Mouse (Mus musculus) hindbrain, embryonic 11.5 days (tissue): ENCODE data around the gene Grin1. TPM values are rescaled to one million over a fixed set of nuclear protein-coding genes. Genes with fewer than 3 reads are reported as not detected.

Experiments
- ATAC-seq: fragments of 200-750 bp; cut with Nextera tagmentation; 2 replicates; pipeline ENCODE4 v1.8.0; 2017; ENCODE audit warnings: mild to moderate bottlenecking, moderate TSS enrichment, moderate library complexity; ENCODE audit not compliant: low FRiP score
- DNase-seq: peaks from one replicate; pipeline ENCODE4 v3.0.0-alpha.2; 2015; ENCODE audit warnings: low spot score
- H3K27ac ChIP-seq: fragments of 300-500 bp; sonication (generic); 2 replicates; pipeline ENCODE4 v1.5.1; 2014; ENCODE audit warnings: mild to moderate bottlenecking, low read depth, low read length
- H3K27me3 ChIP-seq: fragments of 300-500 bp; sonication (generic); 2 replicates; pipeline ENCODE4 v1.6.1; 2014; ENCODE audit warnings: mild to moderate bottlenecking, low read length, moderate library complexity, mixed read lengths; ENCODE audit not compliant: control insufficient read depth, insufficient read depth
- H3K36me3 ChIP-seq: fragments of 300-500 bp; sonication (generic); 2 replicates; pipeline ENCODE4 v1.6.1; 2014; ENCODE audit warnings: mild to moderate bottlenecking, low read length, moderate library complexity, mixed read lengths; ENCODE audit not compliant: control insufficient read depth, insufficient read depth
- H3K4me1 ChIP-seq: fragments of 300-500 bp; sonication (generic); replicated peaks from 2 replicates; pipeline ENCODE4 v1.6.1; 2014; ENCODE audit warnings: low read length, mixed read lengths; ENCODE audit not compliant: control insufficient read depth, insufficient read depth
- H3K4me2 ChIP-seq: fragments of 300-500 bp; sonication (generic); replicated peaks from 2 replicates; pipeline ENCODE4 v1.6.1; 2014; ENCODE audit warnings: mild to moderate bottlenecking, low read depth, low read length
- H3K4me3 ChIP-seq: fragments of 300-500 bp; sonication (generic); 2 replicates; pipeline ENCODE4 v1.5.1; 2014; ENCODE audit warnings: low read depth, low read length
- H3K9ac ChIP-seq: fragments of 300-500 bp; sonication (generic); 2 replicates; pipeline ENCODE4 v1.6.1; 2014; ENCODE audit warnings: low read depth, low read length
- H3K9me3 ChIP-seq: fragments of 300-500 bp; sonication (generic); 2 replicates; pipeline ENCODE4 v1.6.1; 2016; ENCODE audit warnings: low read length; ENCODE audit not compliant: control insufficient read depth
- WGBS: fragments of 180-500 bp; shearing (Covaris S2); extraction: QIAGEN DNeasy Blood & Tissue Kit; methylation state at CpG from one replicate; pipeline ENCODE4 v1.1.7; 2014; 5-methylcytosine and 5-hydroxymethylcytosine counted together
- polyA plus RNA-seq: library from polyadenylated mRNA; unstranded; fragments of >200 nt; fragmentation: Nextera tagmentation; extraction: Ambion mirVana; gene quantifications from 2 replicates; pipeline ENCODE4 v1.2.1, GENCODE M21; 2014

Gene Grin1
- polyA plus RNA-seq, 1 experiment from 2014 or later, result 3.9 TPM

GRCm38 (mm10) chr2:25267241-25267640, 51.7 kb downstream of the Grin1 start:
- H3K4me2 ChIP-seq, result no peak overlapping the region
- H3K9ac ChIP-seq, result no peak overlapping the region
- DNase-seq, result no peak

GRCm38 (mm10) chr2:25266720-25267119, 52.3 kb downstream of the Grin1 start:
- 56% methylated on average over 2 of the region's 2 CpGs for WGBS
- no peak overlapping the region for H3K9ac ChIP-seq
- no peak overlapping the region for H3K27ac ChIP-seq
- ATAC-seq (no peak), DNase-seq (no peak)
- H3K4me3 ChIP-seq, result no peak overlapping the region
- H3K4me1 ChIP-seq, result peaks cover 20% of the 10 kb centered on the region
- peaks cover 13% of the 10 kb centered on the region for H3K27me3 ChIP-seq
- H3K9me3 ChIP-seq, result no peaks in the 10 kb centered on the region
- H3K4me2 ChIP-seq, result no peak overlapping the region
- no peaks in the 10 kb centered on the region; the same call in 1 of the 2 replicates for H3K36me3 ChIP-seq

More at GRCm38 (mm10) chr2:25267241-25267640, 51.7 kb downstream of the Grin1 start:
- H3K4me1 ChIP-seq, result peaks cover 20% of the 10 kb centered on the region
- H3K36me3 ChIP-seq, result no peaks in the 10 kb centered on the region; the same call in 1 of the 2 replicates
- no peaks in the 10 kb centered on the region for H3K9me3 ChIP-seq
- no peak overlapping the region for H3K27ac ChIP-seq
- peaks cover 13% of the 10 kb centered on the region for H3K27me3 ChIP-seq
- H3K4me3 ChIP-seq, result no peak overlapping the region
- no peak for ATAC-seq

- H3K9ac ChIP-seq, result peak overlapping the region; percentile 15; the same call in 1 of the 2 replicates
- H3K4me2 ChIP-seq, result no peak overlapping the region
- no peaks in the 10 kb centered on the region for H3K9me3 ChIP-seq
- no peaks in the 10 kb centered on the region; the same call in 1 of the 2 replicates for H3K36me3 ChIP-seq
- no peak for DNase-seq
- peaks cover 13% of the 10 kb centered on the region for H3K4me1 ChIP-seq
- peaks cover 13% of the 10 kb centered on the region for H3K27me3 ChIP-seq
- no peak for ATAC-seq
- H3K27ac ChIP-seq, result no peak overlapping the region
- WGBS, result 71% methylated on average over 6 of the region's 6 CpGs
- no peak overlapping the region for H3K4me3 ChIP-seq
Measured at GRCm38 (mm10) chr2:25265897-25266656, 52.9 kb downstream of the Grin1 start.

GRCm38 (mm10) chr2:25264851-25265250, 54.1 kb downstream of the Grin1 start:
- Histone ChIP-seq H3K4me1 (peaks cover 12% of the 10 kb centered on the region), H3K27ac (no peak overlapping the region), H3K4me2 (no peak overlapping the region), H3K27me3 (peaks cover 13% of the 10 kb centered on the region), H3K9ac (peak overlapping the region; percentile 11; the same call in 1 of the 2 replicates), H3K4me3 (no peak overlapping the region), H3K36me3 (no peaks in the 10 kb centered on the region; the same call in 1 of the 2 replicates), H3K9me3 (no peaks in the 10 kb centered on the region)
- ATAC-seq (no peak), DNase-seq (no peak)
- 77% methylated on average over 3 of the region's 3 CpGs for WGBS

GRCm38 (mm10) chr2:25264286-25264660, 54.7 kb downstream of the Grin1 start:
- peaks cover 12% of the 10 kb centered on the region for H3K4me1 ChIP-seq

GRCm38 (mm10) chr2:25263623-25264285, 55.2 kb downstream of the Grin1 start:
- peak overlapping the region; percentile 77 for H3K4me3 ChIP-seq
- ATAC-seq, result no peak
- H3K9ac ChIP-seq, result peak overlapping the region; percentile 60

More at GRCm38 (mm10) chr2:25264286-25264660, 54.7 kb downstream of the Grin1 start:
- peaks cover 13% of the 10 kb centered on the region for H3K27me3 ChIP-seq
- no peak for DNase-seq
- no peak overlapping the region for H3K27ac ChIP-seq
- no peak overlapping the region for H3K4me3 ChIP-seq
- no peak overlapping the region for H3K4me2 ChIP-seq
- ATAC-seq, result no peak
- WGBS, result 81% methylated on average over 5 of the region's 5 CpGs
- no peak overlapping the region for H3K9ac ChIP-seq
- no peaks in the 10 kb centered on the region for H3K9me3 ChIP-seq
- H3K36me3 ChIP-seq, result no peaks in the 10 kb centered on the region; the same call in 1 of the 2 replicates

GRCm38 (mm10) chr2:25262795-25263622, 56.0 kb downstream of the Grin1 start:
- H3K4me3 ChIP-seq, result peak overlapping the region; percentile 77
- under 1% methylated on average over 82 of the region's 82 CpGs for WGBS
- H3K27me3 ChIP-seq, result peaks cover 13% of the 10 kb centered on the region
- ATAC-seq (peak; percentile 59), DNase-seq (peak; percentile 61)
- peak overlapping the region; percentile 99 for H3K4me2 ChIP-seq
- H3K9ac ChIP-seq, result peak overlapping the region; percentile 60
- peaks cover 12% of the 10 kb centered on the region for H3K4me1 ChIP-seq
- no peaks in the 10 kb centered on the region for H3K36me3 ChIP-seq
- peak overlapping the region; percentile 36; the same call in 1 of the 2 replicates for H3K27ac ChIP-seq
- H3K9me3 ChIP-seq, result no peaks in the 10 kb centered on the region

More at GRCm38 (mm10) chr2:25263623-25264285, 55.2 kb downstream of the Grin1 start:
- DNase-seq, result no peak
- peaks cover 13% of the 10 kb centered on the region for H3K27me3 ChIP-seq
- WGBS, result 21% methylated on average over 12 of the region's 12 CpGs
- no peaks in the 10 kb centered on the region for H3K9me3 ChIP-seq
- no peak overlapping the region for H3K27ac ChIP-seq
- H3K36me3 ChIP-seq, result no peaks in the 10 kb centered on the region
- H3K4me2 ChIP-seq, result peak overlapping the region; percentile 99
- peaks cover 12% of the 10 kb centered on the region for H3K4me1 ChIP-seq

- peak within 1 kb of the TSS; percentile 99 for H3K4me2 ChIP-seq
- H3K9me3 ChIP-seq, result no peaks in the 10 kb centered on the region
- ATAC-seq (peak; percentile 99), DNase-seq (peak; percentile 93)
- no peaks in the 10 kb centered on the region for H3K36me3 ChIP-seq
- peaks cover 12% of the 10 kb centered on the region for H3K4me1 ChIP-seq
- H3K27me3 ChIP-seq, result peaks cover 13% of the 10 kb centered on the region
- WGBS, result under 1% methylated on average over 39 of the region's 39 CpGs
- H3K27ac ChIP-seq, result peak within 1 kb of the TSS; percentile 36; the same call in 1 of the 2 replicates
- H3K4me3 ChIP-seq, result peak within 1 kb of the TSS; percentile 77
- H3K9ac ChIP-seq, result peak within 1 kb of the TSS; percentile 60
Measured at GRCm38 (mm10) chr2:25262291-25262767, 56.7 kb downstream of the Grin1 start, which contains the start of gene Tprn. Tprn (plus strand) TSS chr2:25262618.
